Mouse (Mus musculus): ENCODE measurements around the gene Ppp1r2.
"Not testable (repeated sequence)": the region's sequence is repeated elsewhere in the genome, so short reads cannot be mapped to it uniquely, and the experiment has no call there.

Ppp1r2 gene

DNA sequence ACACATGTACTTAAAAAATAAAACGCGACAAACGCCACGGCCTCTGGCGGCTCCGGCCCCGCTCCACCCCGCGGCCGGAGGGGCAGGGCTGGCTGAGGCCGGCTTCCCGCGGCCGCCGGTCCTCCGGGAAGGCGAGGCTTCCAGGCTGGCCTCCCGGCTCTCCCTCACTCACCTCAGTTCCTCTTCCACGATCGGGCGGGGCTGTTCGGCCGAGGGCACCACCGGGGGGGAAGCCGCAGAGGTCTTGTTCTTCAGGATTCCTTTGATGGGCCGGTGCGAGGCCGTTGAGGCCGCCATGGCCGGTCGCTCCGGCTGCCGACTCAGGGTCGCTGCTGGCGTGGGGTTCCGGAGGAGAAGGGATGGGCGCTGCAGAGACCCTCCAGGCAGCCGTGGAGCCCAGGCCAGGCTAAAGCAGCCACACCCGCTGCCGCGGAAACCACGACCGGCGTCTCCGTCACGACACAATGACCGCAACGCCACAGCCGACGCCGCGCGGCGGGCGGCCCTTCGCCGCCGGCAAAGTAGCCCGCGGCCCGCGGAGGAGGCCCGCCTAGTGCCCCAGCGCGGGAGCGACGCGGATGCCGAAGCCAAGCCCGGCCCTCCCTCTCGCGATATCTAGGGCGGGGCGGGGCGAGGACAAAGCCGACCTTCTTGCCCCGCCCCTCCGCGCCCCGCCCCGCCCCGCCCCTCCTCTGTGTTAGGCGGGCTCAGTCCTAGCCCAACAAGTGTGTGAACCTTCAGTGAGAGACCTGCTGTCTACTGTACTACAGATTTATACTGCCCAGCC, at the start of gene Ppp1r2:
Ppp1r2 (minus strand) TSS at position 604 of the 787 bp plus-strand sequence.
- DNase-seq: peak; percentile 93

DNA sequence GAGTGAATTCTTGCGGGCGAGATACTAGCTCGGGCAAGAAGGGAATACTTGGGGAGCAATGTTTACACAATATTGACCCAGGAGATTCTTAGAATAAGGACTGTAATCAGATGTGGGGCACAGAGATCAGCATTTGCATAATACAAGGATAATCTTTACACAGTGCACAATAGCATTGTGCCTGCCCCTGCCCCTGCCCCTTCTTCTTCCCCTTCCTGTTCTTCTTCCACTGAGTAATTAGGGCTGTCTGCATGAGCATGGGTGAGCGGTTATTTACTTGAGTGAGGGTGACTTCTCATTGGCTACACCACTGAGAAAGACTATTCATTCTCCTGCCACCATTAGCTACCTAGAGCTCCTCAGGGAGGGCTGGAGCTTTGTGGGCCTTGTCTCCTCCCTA, 46.4 kb upstream of the Ppp1r2 start:
- no peak for DNase-seq

DNA sequence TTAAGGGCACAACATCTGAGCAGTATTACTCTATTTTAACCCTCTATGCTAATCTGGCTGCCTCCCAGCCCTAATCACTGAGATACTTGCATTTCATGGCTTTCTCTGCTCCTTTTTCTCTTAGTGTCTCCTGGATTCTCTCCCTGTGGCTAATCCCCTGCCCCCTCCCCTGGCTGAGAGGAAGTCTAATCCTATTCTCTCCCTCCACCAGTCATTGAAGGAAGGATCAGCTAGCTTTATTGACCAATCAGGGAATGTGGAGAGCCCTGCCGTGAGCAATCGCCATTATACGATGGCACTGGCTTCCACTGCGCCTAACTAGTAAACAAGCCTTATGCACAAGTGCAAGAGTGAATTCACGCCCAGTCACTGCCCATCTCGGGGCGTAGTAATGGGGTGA, 45.9 kb upstream of the Ppp1r2 start:
- DNase-seq: no peak

DNA sequence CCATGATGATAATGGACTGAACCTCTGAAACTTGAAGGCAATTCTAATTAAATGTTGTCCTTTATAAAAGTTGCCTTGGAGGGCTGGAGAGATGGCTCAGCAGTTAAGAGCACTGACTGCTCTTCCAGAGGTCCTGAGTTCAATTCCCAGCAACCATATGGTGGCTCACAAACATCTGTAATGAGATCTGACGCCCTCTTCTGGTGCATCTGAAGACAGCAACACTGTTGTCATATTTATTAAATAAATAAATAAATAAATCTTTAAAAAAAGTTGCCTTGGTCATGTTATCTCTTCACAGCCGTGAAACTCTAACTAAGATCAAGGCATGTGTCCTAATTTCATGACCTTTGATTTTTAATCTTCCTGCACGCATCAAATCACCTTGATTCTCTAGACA, 44.6 kb upstream of the Ppp1r2 start:
- not testable (repeated sequence) for DNase-seq

DNA sequence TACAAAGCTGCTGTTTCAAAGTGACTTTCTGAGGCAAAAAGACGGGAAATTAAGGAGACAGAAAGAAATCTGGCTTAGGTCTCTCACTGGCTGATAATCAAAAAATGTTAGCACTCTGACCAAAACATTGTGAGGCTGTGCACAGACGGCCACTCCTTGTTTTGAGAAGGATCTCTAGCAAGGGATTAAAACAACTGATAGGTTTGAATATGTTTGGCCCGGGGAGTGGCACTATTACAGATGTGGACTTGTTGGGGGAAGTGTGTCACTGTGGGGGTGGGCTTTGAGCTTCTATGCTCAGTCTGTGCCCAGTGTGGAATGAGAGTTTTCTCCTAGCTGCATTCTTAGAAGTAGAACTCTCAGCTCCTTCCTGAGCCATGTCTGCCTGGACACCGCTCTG, 44.2 kb upstream of the Ppp1r2 start:
- DNase-seq: no peak

DNA sequence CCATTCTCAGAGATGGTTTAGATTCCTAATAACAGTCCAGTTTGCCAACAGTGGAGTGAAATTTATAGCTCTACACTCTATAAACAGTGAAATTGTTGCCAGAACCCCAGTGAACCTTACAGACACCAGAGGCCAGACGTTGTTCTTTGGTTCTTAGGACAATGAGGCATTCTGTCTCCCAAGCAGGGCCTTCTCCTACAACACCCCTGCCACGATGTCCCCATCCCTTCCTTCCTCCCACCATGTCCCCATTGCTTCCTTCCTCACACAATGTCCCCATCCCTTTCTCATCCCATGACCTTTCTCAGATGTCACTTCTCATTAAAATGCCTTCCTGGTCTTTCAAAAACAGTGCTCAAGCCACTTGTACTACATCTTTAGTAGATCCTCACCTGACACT, 43.3 kb upstream of the Ppp1r2 start:
- no peak for DNase-seq

DNA sequence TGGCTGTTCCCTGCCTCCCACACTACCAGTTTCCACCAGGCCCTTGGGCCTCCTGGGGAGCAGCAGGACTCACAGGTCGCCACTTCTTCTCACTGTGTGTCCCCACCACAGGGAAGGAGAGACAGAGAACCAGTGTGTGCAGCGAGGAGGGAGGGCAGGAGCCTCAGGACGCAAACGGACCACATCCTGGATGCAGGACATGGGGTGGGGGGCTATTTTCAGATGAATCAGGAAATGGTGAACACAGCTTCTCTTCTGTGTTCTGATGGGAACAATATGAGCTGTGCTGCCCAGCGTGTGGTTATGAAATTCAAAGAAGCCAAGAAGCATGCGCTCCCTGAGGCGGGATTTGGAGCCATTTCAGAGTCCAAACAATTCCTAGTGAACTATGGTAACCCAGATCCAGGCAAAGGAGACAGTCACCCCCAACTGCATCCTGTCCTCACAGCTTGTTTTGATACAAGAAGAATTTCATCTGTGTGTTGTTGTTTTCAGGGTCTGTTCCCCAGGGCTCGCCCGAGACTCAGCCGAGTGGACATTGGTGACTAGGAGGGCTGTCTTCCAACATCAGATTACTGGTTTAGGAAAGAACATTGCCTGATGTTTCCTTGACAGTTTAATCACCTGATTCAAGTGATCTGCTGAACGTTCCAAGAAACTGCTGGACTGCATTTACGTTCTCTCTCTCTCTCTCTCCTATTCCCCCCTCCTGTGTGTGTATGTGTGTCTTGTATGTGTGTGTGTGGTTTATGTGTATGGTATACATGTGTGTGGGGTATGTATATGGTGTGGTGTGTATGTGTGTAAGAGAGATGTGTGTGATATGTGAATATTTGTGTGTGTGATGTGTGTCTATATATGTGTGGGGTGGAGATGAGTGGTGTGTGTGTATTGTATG, 41.4 kb upstream of the Ppp1r2 start:
- not testable (repeated sequence) for DNase-seq

DNA sequence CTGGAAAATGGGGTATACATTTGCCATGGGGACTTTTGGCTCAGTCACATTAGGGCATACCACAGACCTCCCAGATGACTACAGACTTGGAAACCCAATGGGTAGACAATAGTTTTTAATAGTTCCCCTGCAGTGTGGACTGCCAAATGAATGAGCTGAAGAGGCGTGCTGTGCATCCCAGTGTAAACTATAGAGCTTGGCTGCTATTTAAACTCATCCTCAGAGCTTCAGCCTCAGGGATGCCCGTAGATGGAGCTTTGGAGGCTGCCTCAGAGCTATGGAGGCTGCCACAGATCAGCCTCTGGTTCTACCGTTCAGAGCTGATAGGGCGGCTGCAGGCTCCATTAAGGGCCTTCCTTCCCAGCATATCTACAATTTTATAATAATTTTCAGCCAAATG, 40.2 kb upstream of the Ppp1r2 start:
- DNase-seq: no peak

DNA sequence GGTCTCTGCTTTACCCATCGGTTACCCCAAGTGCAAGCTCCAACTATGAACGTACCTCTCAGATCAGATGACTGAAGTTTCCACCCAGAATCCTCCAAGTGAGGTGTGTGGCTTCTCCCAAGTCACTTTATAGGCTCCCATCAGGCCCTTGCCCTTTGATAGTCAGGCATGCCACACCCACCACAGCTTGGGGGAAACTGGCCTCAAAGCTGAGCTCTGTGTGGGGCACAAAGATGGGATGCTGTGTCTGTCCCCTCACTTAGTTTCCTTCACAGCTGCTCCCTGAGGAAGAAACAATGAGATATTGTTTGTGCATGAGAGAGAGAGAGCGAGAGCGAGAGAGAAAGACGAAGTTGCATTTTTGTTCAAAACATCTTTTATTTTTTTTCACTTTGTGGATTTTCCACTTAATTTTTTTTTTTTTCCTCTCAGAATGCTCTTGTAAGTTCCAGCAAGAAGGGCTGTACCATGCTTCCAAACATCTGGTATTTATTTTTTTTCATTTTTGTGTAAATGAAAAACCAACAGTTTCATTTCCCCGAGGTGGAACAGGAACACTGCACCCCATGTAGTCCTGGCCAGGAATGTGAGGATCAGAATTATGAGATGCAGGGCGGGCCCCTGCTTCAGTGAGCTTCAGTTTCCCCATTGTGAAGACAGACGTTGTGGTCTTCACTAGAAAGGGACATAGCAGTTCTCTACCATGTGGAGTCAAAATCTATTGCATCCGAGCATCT, 39.6 kb upstream of the Ppp1r2 start, which contains the start of gene Apod:
Apod (minus strand) TSS at position 312 of the 737 bp plus-strand sequence.
- no peak for DNase-seq

DNA sequence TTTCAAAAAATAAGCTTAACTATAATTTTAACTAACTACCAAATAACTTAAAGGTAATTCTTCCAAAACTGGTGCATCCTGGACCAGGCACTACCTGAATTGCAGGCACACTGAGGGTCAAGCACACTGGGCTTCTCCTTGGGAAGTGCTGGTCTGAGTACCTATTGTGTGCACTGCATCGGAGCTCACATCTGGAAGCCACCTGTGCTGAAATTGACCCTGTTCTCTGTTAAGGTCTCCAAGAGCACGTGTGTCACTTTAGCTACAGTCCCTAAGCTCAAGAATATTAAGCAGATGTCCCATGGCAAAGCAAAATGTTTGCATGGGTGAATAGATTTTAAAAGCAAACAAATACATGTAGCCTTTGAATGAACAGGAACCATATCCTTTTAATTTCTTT, 38.5 kb upstream of the Ppp1r2 start:
- DNase-seq: no peak

DNA sequence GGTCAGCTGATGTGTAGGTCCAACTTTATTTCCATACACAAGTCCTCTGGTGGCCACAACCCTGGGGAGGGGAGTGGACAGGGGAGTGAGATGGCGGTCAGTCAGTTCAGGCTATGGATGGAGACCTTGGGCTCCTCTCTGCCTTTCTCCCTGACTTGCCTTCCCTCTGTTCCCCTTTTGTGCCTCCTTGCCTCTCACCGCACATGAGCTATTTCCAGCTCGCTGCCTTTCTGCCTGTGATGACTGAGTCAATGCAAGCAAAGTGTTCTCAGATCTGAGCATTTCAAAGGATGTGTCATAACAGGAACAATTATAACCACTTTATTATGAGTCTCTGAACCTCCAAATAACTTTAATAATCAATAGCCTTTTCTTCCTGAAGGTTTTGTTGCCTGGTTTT, 37.2 kb upstream of the Ppp1r2 start:
- no peak for DNase-seq

DNA sequence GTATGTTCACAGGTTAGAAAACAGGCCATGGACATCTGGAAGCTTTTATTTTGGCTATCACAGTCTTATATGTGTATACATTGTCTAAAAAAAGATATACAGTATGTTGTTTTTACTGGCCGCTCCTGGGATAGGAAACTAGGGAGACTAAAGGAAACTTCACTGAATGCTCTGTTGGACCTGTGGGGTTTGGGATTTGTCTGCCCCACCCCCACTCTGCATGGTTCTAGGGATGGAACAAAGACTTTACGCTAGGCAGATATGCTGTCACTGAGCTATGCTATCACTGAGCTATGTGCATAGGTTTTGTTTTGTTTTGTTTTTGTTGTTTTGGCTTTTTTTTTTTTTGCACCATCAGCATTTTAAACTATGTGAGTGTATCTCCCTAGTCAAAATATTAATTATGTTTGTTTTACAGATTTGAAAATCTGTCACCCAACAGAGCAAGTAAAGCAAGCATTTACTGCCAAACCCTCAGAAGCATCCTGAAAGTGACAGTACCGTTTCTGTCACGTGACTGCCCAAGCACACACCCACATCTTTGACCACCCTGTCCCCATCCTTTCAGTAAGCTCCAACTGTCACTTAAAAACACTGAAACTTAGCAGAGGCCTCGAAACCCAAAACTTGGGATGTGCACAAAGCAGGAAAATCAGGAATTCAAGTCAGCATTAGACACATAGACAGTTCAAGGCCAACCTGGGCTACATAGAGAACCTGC, 30.3 kb upstream of the Ppp1r2 start:
- no peak for DNase-seq

DNA sequence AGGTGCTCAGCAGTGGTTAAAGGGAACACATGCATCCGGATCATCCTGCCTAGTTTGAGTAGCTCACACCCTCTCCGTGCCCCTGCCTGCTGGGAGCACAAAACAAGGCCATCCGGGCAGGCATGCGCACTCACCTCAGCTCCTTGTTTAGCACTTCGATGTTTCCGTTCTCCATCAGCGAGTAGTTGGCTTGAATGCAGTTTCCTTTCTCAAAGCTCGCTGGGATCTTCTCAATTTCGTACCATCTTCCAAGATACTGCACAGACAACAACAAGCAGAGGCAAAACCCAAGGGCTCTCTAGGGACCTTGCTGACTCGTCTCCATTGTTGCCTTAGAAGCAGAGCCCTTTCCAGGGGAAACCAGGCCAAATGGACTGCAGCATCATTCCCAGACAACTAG, 28.2 kb upstream of the Ppp1r2 start:
- no peak for DNase-seq

DNA sequence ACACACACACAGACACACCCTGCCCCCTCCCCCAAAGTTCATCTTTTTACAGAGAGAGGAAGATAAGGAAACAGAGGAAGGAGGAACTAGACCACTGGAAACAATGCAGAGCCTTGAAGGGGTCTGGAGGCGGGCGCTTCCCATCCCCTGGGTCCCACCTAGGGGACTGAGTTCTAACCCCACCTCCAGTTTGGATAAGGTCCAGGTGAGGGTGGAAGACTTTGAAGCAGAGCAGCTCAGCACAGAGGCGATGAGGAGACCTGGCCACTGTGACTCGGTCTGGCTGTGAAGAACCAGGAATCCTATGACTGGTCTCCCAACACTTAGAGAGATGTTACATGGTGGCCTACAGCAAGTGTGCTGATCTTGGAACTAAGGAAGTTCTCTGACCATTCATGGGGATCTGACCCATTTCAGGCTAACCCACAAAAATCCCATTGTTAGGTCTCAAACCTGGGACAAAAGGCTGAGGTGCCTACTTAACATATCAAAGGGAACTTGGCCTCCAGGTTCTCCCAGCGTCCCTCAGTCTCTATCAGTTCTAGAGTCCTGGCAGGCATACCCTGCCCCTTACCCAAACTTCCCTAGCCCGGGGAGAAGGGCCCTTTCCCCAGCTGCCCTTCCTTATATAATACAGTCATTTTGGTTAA, 25.9 kb upstream of the Ppp1r2 start:
- no peak for DNase-seq

DNA sequence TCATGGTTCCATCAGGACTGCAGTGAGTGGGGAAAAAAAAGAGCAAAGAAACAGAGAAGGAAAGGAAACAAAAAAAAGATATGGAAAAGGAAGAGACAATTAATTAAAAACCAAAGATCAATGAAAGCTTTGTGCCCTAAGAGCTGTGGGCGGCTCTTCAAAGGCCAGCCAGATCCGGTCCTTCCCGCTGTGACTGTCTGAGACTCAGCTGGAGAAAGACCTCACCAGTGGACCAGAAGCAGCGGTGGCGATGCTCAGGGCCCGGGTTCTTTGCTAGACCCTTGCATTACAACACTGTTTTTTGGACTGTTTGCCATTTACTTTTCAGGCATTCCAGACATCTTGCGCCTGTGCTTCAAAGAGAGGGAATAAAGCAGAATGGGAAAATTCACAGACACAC, 25.4 kb upstream of the Ppp1r2 start:
- no peak for DNase-seq

DNA sequence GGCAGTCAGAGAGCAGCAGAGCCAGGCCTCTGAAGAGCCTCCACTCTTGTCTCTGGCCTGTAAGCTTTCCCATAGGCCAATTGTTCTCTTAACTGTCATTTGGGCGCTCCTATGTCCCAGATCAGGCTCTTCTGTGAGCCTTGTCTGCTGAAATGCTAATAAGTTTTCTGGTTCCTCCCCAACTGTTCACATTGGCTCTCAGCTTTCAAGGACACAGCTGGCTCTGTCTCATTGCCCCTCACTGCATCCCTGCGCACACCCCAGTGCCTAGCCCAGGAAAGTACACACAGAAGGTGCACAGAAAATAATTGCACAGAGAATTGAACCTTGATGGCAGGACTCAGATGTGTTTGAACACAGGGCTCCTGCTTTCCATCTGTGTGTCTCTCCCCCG, 24.9 kb upstream of the Ppp1r2 start:
- no peak for DNase-seq

DNA sequence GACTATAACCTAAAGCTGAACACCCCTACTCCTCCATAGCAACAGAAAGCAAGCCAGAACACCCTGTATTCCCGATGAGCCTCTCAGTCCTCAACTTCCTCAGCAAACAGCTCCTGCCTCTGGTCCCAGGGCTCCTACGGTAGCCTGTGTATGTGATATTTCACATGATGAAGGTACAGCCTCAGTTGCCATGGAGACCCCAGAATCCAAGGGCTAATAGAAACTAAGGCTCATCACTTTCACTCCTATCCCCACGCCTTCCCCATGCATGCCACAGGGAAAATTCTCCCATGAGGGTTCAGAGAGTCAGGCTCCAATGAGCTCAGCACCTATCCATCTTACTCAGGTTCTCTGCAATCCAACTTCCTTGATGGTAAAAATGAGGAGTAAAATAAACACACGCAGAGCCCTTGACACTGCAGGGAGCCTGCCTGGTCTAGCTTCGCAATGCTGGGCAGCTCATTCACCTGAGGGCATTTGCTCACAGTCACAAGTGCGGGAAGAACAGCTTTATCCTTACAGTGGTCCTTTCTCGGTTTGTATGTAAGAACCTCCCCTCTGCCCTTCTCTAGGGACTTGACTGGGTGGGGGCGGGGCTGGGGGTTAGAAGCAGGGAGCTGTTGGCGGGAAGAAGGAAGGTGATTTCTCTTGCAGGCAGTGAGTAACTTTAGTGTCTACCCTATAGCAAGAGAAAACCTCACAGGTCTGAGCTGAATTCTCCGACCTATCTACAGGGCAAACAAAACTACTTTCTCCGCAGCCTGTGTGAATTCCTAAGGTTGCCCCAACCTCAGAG, 24.3 kb upstream of the Ppp1r2 start:
- DNase-seq: no peak

DNA sequence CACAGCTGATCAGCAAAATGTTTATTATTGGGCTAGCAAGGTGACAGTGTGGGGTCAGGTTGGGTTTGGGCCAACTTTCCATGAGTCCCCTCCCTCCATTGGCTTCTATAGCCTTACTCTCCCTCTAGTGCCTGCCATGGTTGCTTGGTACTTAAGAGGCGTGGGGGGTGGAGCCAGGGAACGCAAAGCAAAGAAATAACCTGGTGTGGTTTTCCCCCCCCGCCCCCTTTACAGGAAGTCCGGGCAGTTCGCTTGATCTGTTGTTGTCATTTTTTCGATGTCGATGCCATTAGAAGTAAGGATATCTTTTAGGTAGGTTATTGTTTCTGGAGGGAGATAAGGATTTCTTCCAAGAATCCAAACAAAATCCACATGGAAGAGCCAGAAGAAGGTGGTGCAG, 22.0 kb upstream of the Ppp1r2 start:
- DNase-seq: peak; percentile 7

DNA sequence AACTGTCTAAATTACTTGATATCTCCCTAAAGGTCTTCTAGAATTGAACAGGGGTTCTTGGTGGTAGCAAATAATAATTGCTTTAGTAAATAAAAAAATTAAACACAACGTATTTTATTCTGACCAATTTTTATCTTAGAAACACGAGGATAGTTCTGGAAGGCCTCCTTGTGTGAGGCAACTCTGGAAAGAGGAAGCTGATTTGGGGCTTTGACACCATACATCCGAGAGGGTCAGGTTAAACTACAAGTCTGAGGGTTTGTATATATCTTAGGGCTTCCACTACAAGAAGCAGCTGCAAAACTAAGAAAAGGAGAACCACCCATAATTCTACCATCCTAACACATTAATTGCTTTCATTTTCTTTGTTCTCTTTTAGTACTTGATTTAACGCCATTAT, 18.7 kb upstream of the Ppp1r2 start:
- DNase-seq: no peak

DNA sequence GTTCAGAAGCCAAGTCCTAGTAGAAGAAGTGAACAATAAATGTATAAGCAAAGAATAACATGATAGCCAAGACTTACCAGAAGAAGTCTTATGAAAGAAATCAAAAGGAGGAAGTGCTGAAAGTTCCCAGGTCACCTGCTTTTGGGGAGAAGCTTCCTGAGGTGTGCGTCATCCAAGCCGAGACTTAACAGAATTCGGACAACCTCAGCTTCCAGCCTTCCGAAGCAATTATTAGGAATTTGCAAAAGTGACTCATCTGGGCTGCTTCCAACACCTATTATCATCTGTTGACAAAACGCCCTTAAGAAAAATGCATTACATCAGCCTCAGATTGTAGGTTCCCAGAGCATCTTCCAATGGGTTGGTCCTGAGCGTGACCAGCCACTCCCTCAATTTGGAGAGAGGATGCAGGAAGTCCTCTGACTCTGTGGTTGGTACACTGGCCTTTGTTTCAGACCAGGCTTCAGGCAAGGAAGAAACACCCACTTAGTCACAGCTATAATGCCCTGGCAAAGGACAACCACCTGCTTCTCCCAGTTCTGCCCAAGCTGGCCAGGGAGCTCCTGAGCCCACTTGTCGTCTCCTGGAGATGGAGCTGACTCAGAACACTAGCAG, 15.8 kb upstream of the Ppp1r2 start:
- no peak for DNase-seq

DNA sequence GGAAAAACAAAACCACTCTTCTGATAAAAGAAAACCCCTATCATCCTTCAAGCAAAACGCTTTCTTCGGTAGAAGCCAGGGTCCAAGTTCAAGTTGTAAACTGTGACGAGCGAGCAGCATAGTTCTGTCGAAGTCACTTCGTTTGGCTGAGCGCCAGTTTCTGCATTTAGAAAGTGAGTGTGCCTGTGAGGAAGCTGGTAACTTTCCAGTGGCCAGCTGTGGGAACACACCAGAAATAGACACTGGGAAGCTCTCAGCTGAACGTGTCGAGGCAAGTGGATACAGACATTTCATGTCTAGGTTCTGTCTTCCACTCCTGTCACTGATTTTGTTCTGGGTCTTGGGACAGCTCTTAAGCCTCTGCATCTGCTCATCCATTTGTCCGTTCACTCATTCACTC, 15.2 kb upstream of the Ppp1r2 start:
- no peak for DNase-seq
